Mouse (Mus musculus) limb, embryonic 11.5 days (tissue): ENCODE results near the gene Adarb1. TPM values are rescaled to one million over a fixed set of nuclear protein-coding genes. Genes with fewer than 3 reads are reported as not detected.
A peak's percentile ranks its signal among the peaks of the same experiment; 100 is the strongest.

Experiments
- ATAC-seq: fragments of 200-750 bp; cut with Nextera tagmentation; 2 replicates; pipeline ENCODE4 v1.8.0; 2017; ENCODE audit warnings: low read depth; ENCODE audit not compliant: insufficient number of reproducible peaks, low FRiP score, low TSS enrichment
- DNase-seq: peaks from one replicate; pipeline ENCODE4 v3.0.0-alpha.2; 2015; ENCODE audit warnings: low spot score
- H3K27ac ChIP-seq: fragments of 300-500 bp; sonication (generic); replicated peaks from 2 replicates; pipeline ENCODE4 v1.5.1; 2014; ENCODE audit warnings: low read depth, mild to moderate bottlenecking, low read length
- H3K27me3 ChIP-seq: fragments of 300-500 bp; sonication (generic); 2 replicates; pipeline ENCODE4 v1.6.1; 2014; ENCODE audit warnings: mild to moderate bottlenecking, low read length, mixed read lengths; ENCODE audit not compliant: control insufficient read depth, insufficient read depth
- H3K36me3 ChIP-seq: fragments of 300-500 bp; sonication (generic); 2 replicates; pipeline ENCODE4 v1.6.1; 2014; ENCODE audit warnings: mild to moderate bottlenecking, low read length, moderate library complexity, mixed read lengths; ENCODE audit not compliant: control insufficient read depth, insufficient read depth
- H3K4me1 ChIP-seq: fragments of 300-500 bp; sonication (generic); 2 replicates; pipeline ENCODE4 v1.6.1; 2014; ENCODE audit warnings: low read length, mixed read lengths; ENCODE audit not compliant: control insufficient read depth, insufficient read depth
- H3K4me2 ChIP-seq: fragments of 300-500 bp; sonication (generic); 2 replicates; pipeline ENCODE4 v1.6.1; 2014; ENCODE audit warnings: low read depth, mild to moderate bottlenecking, moderate library complexity; ENCODE audit not compliant: severe bottlenecking
- H3K4me3 ChIP-seq: fragments of 300-500 bp; sonication (generic); 2 replicates; pipeline ENCODE4 v1.5.1; 2014; ENCODE audit warnings: low read depth, low read length
- H3K9ac ChIP-seq: fragments of 300-500 bp; sonication (generic); 2 replicates; pipeline ENCODE4 v1.6.1; 2014; ENCODE audit warnings: mild to moderate bottlenecking, low read length
- H3K9me3 ChIP-seq: fragments of 300-500 bp; sonication (generic); 2 replicates; pipeline ENCODE4 v1.6.1; 2016; ENCODE audit warnings: low read length; ENCODE audit not compliant: control insufficient read depth
- WGBS: fragments of 180-500 bp; shearing (Covaris S2); extraction: QIAGEN DNeasy Blood & Tissue Kit; methylation state at CpG from one replicate; pipeline ENCODE4 v1.1.7; 2014; 5-methylcytosine and 5-hydroxymethylcytosine counted together
- polyA plus RNA-seq: library from polyadenylated mRNA; unstranded; fragments of >200 nt; fragmentation: Nextera tagmentation; extraction: Ambion mirVana; gene quantifications from 2 replicates; pipeline ENCODE4 v1.2.1, GENCODE M21; 2014

Gene Adarb1
- polyA plus RNA-seq, 1 experiment from 2014 or later = 4.0 TPM

GRCm38 (mm10) chr10:77441812-77442211 is 23.7 kb upstream of the Adarb1 start:
- H3K4me1 ChIP-seq = peaks cover 13% of the 10 kb centered on the region
- H3K9ac ChIP-seq = no peak overlapping the region
- ATAC-seq (no peak), DNase-seq (no peak)
- H3K9me3 ChIP-seq = peaks cover 6% of the 10 kb centered on the region; the same call in 1 of the 2 replicates
- no peak overlapping the region for H3K27ac ChIP-seq
- H3K27me3 ChIP-seq = no peaks in the 10 kb centered on the region
- no peaks in the 10 kb centered on the region for H3K36me3 ChIP-seq
- no peak overlapping the region for H3K4me3 ChIP-seq
- no peak overlapping the region for H3K4me2 ChIP-seq
- WGBS = 61% methylated on average over 3 of the region's 3 CpGs

GRCm38 (mm10) chr10:77440841-77441755 is 23.0 kb upstream of the Adarb1 start:
- no peak overlapping the region for H3K27ac ChIP-seq
- DNase-seq = peak; percentile 28
- no peaks in the 10 kb centered on the region for H3K27me3 ChIP-seq
- H3K9me3 ChIP-seq = peaks cover 6% of the 10 kb centered on the region; the same call in 1 of the 2 replicates
- peaks cover 13% of the 10 kb centered on the region for H3K4me1 ChIP-seq
- no peak overlapping the region for H3K4me3 ChIP-seq
- 58% methylated on average over 19 of the region's 19 CpGs for WGBS
- no peak for ATAC-seq
- no peak overlapping the region for H3K4me2 ChIP-seq
- H3K9ac ChIP-seq = no peak overlapping the region
- H3K36me3 ChIP-seq = no peaks in the 10 kb centered on the region

- no peak overlapping the region for H3K27ac ChIP-seq
- H3K27me3 ChIP-seq = no peaks in the 10 kb centered on the region
- no peak overlapping the region for H3K9ac ChIP-seq
- peak; percentile 31 for DNase-seq
- peaks cover 6% of the 10 kb centered on the region; the same call in 1 of the 2 replicates for H3K9me3 ChIP-seq
- H3K4me3 ChIP-seq = no peak overlapping the region
- WGBS = 42% methylated on average over 6 of the region's 6 CpGs
- H3K36me3 ChIP-seq = no peaks in the 10 kb centered on the region
- H3K4me2 ChIP-seq = no peak overlapping the region
- H3K4me1 ChIP-seq = peaks cover 13% of the 10 kb centered on the region
- ATAC-seq = no peak
Observed at GRCm38 (mm10) chr10:77440286-77440685, 22.2 kb upstream of the Adarb1 start.

GRCm38 (mm10) chr10:77439026-77439425 is 21.0 kb upstream of the Adarb1 start:
- Histone ChIP-seq H3K27me3 (no peaks in the 10 kb centered on the region), H3K9ac (no peak overlapping the region), H3K4me3 (no peak overlapping the region), H3K9me3 (no peaks in the 10 kb centered on the region), H3K27ac (no peak overlapping the region), H3K4me1 (peaks cover 13% of the 10 kb centered on the region), H3K36me3 (no peaks in the 10 kb centered on the region), H3K4me2 (no peak overlapping the region)
- ATAC-seq (no peak), DNase-seq (no peak)
- 65% methylated on average over 3 of the region's 3 CpGs for WGBS

GRCm38 (mm10) chr10:77438021-77438420 is 20.0 kb upstream of the Adarb1 start:
- 59% methylated on average over 1 of the region's 1 CpGs for WGBS
- no peak for ATAC-seq
- no peak overlapping the region for H3K27ac ChIP-seq
- no peaks in the 10 kb centered on the region for H3K36me3 ChIP-seq
- no peak overlapping the region for H3K4me2 ChIP-seq
- no peaks in the 10 kb centered on the region for H3K27me3 ChIP-seq
- no peak overlapping the region for H3K4me3 ChIP-seq
- no peak for DNase-seq
- H3K4me1 ChIP-seq = peaks cover 13% of the 10 kb centered on the region
- H3K9me3 ChIP-seq = no peaks in the 10 kb centered on the region
- no peak overlapping the region for H3K9ac ChIP-seq

GRCm38 (mm10) chr10:77435343-77435742 is 17.3 kb upstream of the Adarb1 start:
- DNase-seq = no peak
- WGBS = 61% methylated on average over 4 of the region's 4 CpGs
- H3K27ac ChIP-seq = no peak overlapping the region
- peaks cover under 1% of the 10 kb centered on the region; the same call in 1 of the 2 replicates for H3K4me1 ChIP-seq
- H3K4me3 ChIP-seq = no peak overlapping the region
- no peak for ATAC-seq
- no peak overlapping the region for H3K4me2 ChIP-seq
- no peaks in the 10 kb centered on the region for H3K27me3 ChIP-seq
- H3K36me3 ChIP-seq = no peaks in the 10 kb centered on the region
- H3K9me3 ChIP-seq = no peaks in the 10 kb centered on the region
- no peak overlapping the region for H3K9ac ChIP-seq

GRCm38 (mm10) chr10:77434457-77435151 is 16.5 kb upstream of the Adarb1 start:
- Histone ChIP-seq H3K4me2 (no peak overlapping the region), H3K27ac (no peak overlapping the region), H3K4me1 (no peaks in the 10 kb centered on the region), H3K9ac (no peak overlapping the region), H3K9me3 (no peaks in the 10 kb centered on the region), H3K4me3 (no peak overlapping the region), H3K27me3 (no peaks in the 10 kb centered on the region), H3K36me3 (no peaks in the 10 kb centered on the region)
- no peak for ATAC-seq
- 67% methylated on average over 18 of the region's 18 CpGs for WGBS
- no peak for DNase-seq

GRCm38 (mm10) chr10:77434076-77434456 is 16.0 kb upstream of the Adarb1 start:
- DNase-seq = no peak
- Histone ChIP-seq H3K4me3 (no peak overlapping the region), H3K4me2 (no peak overlapping the region), H3K36me3 (no peaks in the 10 kb centered on the region), H3K9ac (no peak overlapping the region), H3K27me3 (no peaks in the 10 kb centered on the region), H3K9me3 (no peaks in the 10 kb centered on the region), H3K27ac (no peak overlapping the region), H3K4me1 (no peaks in the 10 kb centered on the region)
- 53% methylated on average over 4 of the region's 4 CpGs for WGBS
- ATAC-seq = no peak
